Mouse (Mus musculus) adrenal gland, postnatal 36 days (tissue): ENCODE data around the gene Parp2. TPM values are rescaled to one million over a fixed set of nuclear protein-coding genes. Genes with fewer than 3 reads are reported as not detected.
"Not testable (repeated sequence)": the region's sequence is repeated elsewhere in the genome, so short reads cannot be mapped to it uniquely, and the experiment has no call there.

ENCODE experiments used
- DNase-seq, 2 experiments: peaks; one replicate each; pipeline ENCODE4 v3.0.0; 2021; ENCODE audit warnings: mixed read lengths in 1 of 2
- long read RNA-seq, 2 experiments: library from polyadenylated mRNA; stranded (forward); transcript quantifications; one replicate each; pipeline ENCODE4 v2.0.0; 2021; ENCODE audit warnings: borderline sequencing depth in 2 of 2
- total RNA-seq, 2 experiments: library from RNA; stranded (reverse); gene quantifications; 2 replicates each; pipeline ENCODE4 v1.2.3; 2021

Gene Parp2
- total RNA-seq = 10 to 100 TPM; 24.1 to 24.4 TPM
- long read RNA-seq, experiment 1, transcript Parp2-201 (16 exons, 1,894 nt) = major isoform, 24 of 36 reads
- long read RNA-seq, experiment 1, partial matches to known transcripts = 3 of 36 reads
- long read RNA-seq, experiment 1, other reads (novel, unspliced or antisense) = 7 of 36 reads
- long read RNA-seq, experiment 2, transcript Parp2-201 (16 exons, 1,894 nt) = major isoform, 6 of 7 reads
- long read RNA-seq, experiment 2, partial matches to known transcripts = 0 of 7 reads
- long read RNA-seq, experiment 2, other reads (novel, unspliced or antisense) = 1 of 7 reads

- DNase-seq = peak; percentile 93 to 94
These were observed at the start of gene Parp2, which contains the start of gene Ccnb1ip1 for GRCm38 (mm10) chr14:50807487-50808072. Parp2 (plus strand) TSS chr14:50807841. Ccnb1ip1 (minus strand) TSS chr14:50807732.

GRCm38 (mm10) chr14:50758416-50759085 lies 49.1 kb upstream of the Parp2 start:
- DNase-seq = no peak

GRCm38 (mm10) chr14:50765736-50766135 lies 41.9 kb upstream of the Parp2 start:
- peak; percentile 64 to 67 for DNase-seq

- peak in 1 of 2 experiments; percentile 20 for DNase-seq
These were observed 36.3 kb upstream of the Parp2 start for GRCm38 (mm10) chr14:50771342-50771741.

- no peak for DNase-seq
These were observed 25.5 kb upstream of the Parp2 start for GRCm38 (mm10) chr14:50782166-50782565.

- no peak for DNase-seq
These were observed 23.0 kb upstream of the Parp2 start for GRCm38 (mm10) chr14:50784391-50785250.

GRCm38 (mm10) chr14:50785251-50785637 lies 22.4 kb upstream of the Parp2 start, which contains the start of gene Ttc5:
Ttc5 (minus strand) TSS chr14:50785519.
- DNase-seq = peak; percentile 92 to 94

- DNase-seq = no peak
These were observed 19.5 kb upstream of the Parp2 start for GRCm38 (mm10) chr14:50788157-50788556.

GRCm38 (mm10) chr14:50795261-50795935 lies 12.2 kb upstream of the Parp2 start:
- no peak for DNase-seq

GRCm38 (mm10) chr14:50795965-50796364 lies 11.7 kb upstream of the Parp2 start:
- no peak for DNase-seq

GRCm38 (mm10) chr14:50796464-50796863 lies 11.2 kb upstream of the Parp2 start:
- DNase-seq = no peak

- peak in 1 of 2 experiments; percentile 13 for DNase-seq
These were observed 9.1 kb upstream of the Parp2 start for GRCm38 (mm10) chr14:50798512-50798911.

GRCm38 (mm10) chr14:50799502-50800259 lies 8.0 kb upstream of the Parp2 start:
- DNase-seq = peak in 1 of 2 experiments; percentile 35

GRCm38 (mm10) chr14:50802441-50802840 lies 5.2 kb upstream of the Parp2 start:
- no peak for DNase-seq

GRCm38 (mm10) chr14:50802843-50803562 lies 4.6 kb upstream of the Parp2 start:
- no peak for DNase-seq

- DNase-seq = no peak
These were observed 3.0 kb upstream of the Parp2 start for GRCm38 (mm10) chr14:50804683-50805082.

GRCm38 (mm10) chr14:50806469-50806868 lies 1.2 kb upstream of the Parp2 start:
- not testable (repeated sequence) for DNase-seq

GRCm38 (mm10) chr14:50813060-50813459 lies 5.4 kb downstream of the Parp2 start:
- DNase-seq = no peak

- no peak for DNase-seq
These were observed 15.6 kb downstream of the Parp2 start for GRCm38 (mm10) chr14:50823240-50823639.

- no peak for DNase-seq
These were observed 16.6 kb downstream of the Parp2 start for GRCm38 (mm10) chr14:50824219-50824618.
